Mouse (Mus musculus): ENCODE measurements around the gene Llph. TPM values are rescaled to one million over a fixed set of nuclear protein-coding genes. Genes with fewer than 3 reads are reported as not detected.

Gene Llph
- polyA plus RNA-seq, 1 experiment, result 40.0 TPM

- no peaks in the 10 kb centered on the region for H3K79me3 ChIP-seq (ENCODE audit: low read depth)
- H3K27me3 ChIP-seq (ENCODE audit: control insufficient read depth, insufficient read depth, insufficient read length), result peaks cover 4% of the 10 kb centered on the region
- no peak overlapping the region for H3ac ChIP-seq (ENCODE audit: control insufficient read depth, insufficient read length, low read depth)
- H3K36me3 ChIP-seq (ENCODE audit: control insufficient read depth, insufficient read depth), result no peaks in the 10 kb centered on the region
- no peak overlapping the region for H3K4me3 ChIP-seq (ENCODE audit: insufficient read depth, poor library complexity, severe bottlenecking)
- TF ChIP-seq MYOD1 (IDR thresholded peaks at IDR 0.05; ENCODE audit: control insufficient read depth, insufficient read length, low read depth) (no peak), USF1 (IDR thresholded peaks at IDR 0.05; ENCODE audit: low read depth) (no peak), CEBPB (IDR thresholded peaks at IDR 0.05; ENCODE audit: low read depth) (no peak), MAX (IDR thresholded peaks at IDR 0.05) (no peak), MYOG (IDR thresholded peaks at IDR 0.05; ENCODE audit: control insufficient read depth, extremely low read depth, insufficient read length) (no peak), FOSL1 (IDR thresholded peaks at IDR 0.05; ENCODE audit: insufficient read depth, low read length, poor library complexity, severe bottlenecking) (no peak), CTCF (IDR thresholded peaks at IDR 0.05; ENCODE audit: control insufficient read depth, insufficient read depth, insufficient read length) (no peak)
- H3K79me2 ChIP-seq (ENCODE audit: control insufficient read depth, insufficient read depth), result no peaks in the 10 kb centered on the region
These were observed 43.9 kb downstream of the Llph start for GRCm38 (mm10) chr10:120270777-120271176.

GRCm38 (mm10) chr10:120271318-120271717, 44.4 kb downstream of the Llph start:
- Histone ChIP-seq H3K27me3 (ENCODE audit: control insufficient read depth, insufficient read depth, insufficient read length) (peaks cover 4% of the 10 kb centered on the region), H3K79me2 (ENCODE audit: control insufficient read depth, insufficient read depth) (no peaks in the 10 kb centered on the region), H3ac (ENCODE audit: control insufficient read depth, insufficient read length, low read depth) (no peak overlapping the region), H3K4me3 (ENCODE audit: insufficient read depth, poor library complexity, severe bottlenecking) (no peak overlapping the region), H3K79me3 (ENCODE audit: low read depth) (no peaks in the 10 kb centered on the region), H3K36me3 (ENCODE audit: control insufficient read depth, insufficient read depth) (no peaks in the 10 kb centered on the region)
- TF ChIP-seq MAX (IDR thresholded peaks at IDR 0.05), result no peak
- TF ChIP-seq FOSL1 (IDR thresholded peaks at IDR 0.05; ENCODE audit: insufficient read depth, low read length, poor library complexity, severe bottlenecking), result no peak
- TF ChIP-seq MYOG (IDR thresholded peaks at IDR 0.05; ENCODE audit: control insufficient read depth, extremely low read depth, insufficient read length), result no peak
- TF ChIP-seq USF1 (IDR thresholded peaks at IDR 0.05; ENCODE audit: low read depth), result no peak
- TF ChIP-seq CEBPB (IDR thresholded peaks at IDR 0.05; ENCODE audit: low read depth), result no peak

GRCm38 (mm10) chr10:120271879-120272269, 45.0 kb downstream of the Llph start:
- H3K4me3 ChIP-seq (ENCODE audit: insufficient read depth, poor library complexity, severe bottlenecking), result no peak overlapping the region
- H3ac ChIP-seq (ENCODE audit: control insufficient read depth, insufficient read length, low read depth), result no peak overlapping the region
- no peaks in the 10 kb centered on the region for H3K79me2 ChIP-seq (ENCODE audit: control insufficient read depth, insufficient read depth)
- no peak for TF ChIP-seq CTCF (IDR thresholded peaks at IDR 0.05; ENCODE audit: control insufficient read depth, insufficient read depth, insufficient read length)
- no peak for TF ChIP-seq MYOD1 (IDR thresholded peaks at IDR 0.05; ENCODE audit: control insufficient read depth, insufficient read length, low read depth)
- TF ChIP-seq FOSL1 (IDR thresholded peaks at IDR 0.05; ENCODE audit: insufficient read depth, low read length, poor library complexity, severe bottlenecking), result no peak
- TF ChIP-seq MYOG (IDR thresholded peaks at IDR 0.05; ENCODE audit: control insufficient read depth, extremely low read depth, insufficient read length), result no peak
- no peak for TF ChIP-seq MAX (IDR thresholded peaks at IDR 0.05)
- no peak for TF ChIP-seq CEBPB (IDR thresholded peaks at IDR 0.05; ENCODE audit: low read depth)
- no peak for TF ChIP-seq USF1 (IDR thresholded peaks at IDR 0.05; ENCODE audit: low read depth)
- H3K79me3 ChIP-seq (ENCODE audit: low read depth), result no peaks in the 10 kb centered on the region
- no peaks in the 10 kb centered on the region for H3K36me3 ChIP-seq (ENCODE audit: control insufficient read depth, insufficient read depth)
- H3K27me3 ChIP-seq (ENCODE audit: control insufficient read depth, insufficient read depth, insufficient read length), result peaks cover 6% of the 10 kb centered on the region

- H3ac ChIP-seq (ENCODE audit: control insufficient read depth, insufficient read length, low read depth), result no peak overlapping the region
- H3K79me3 ChIP-seq (ENCODE audit: low read depth), result no peaks in the 10 kb centered on the region
- TF ChIP-seq CTCF (IDR thresholded peaks at IDR 0.05; ENCODE audit: control insufficient read depth, insufficient read depth, insufficient read length) (no peak), USF1 (IDR thresholded peaks at IDR 0.05; ENCODE audit: low read depth) (no peak), MYOD1 (IDR thresholded peaks at IDR 0.05; ENCODE audit: control insufficient read depth, insufficient read length, low read depth) (no peak), FOSL1 (IDR thresholded peaks at IDR 0.05; ENCODE audit: insufficient read depth, low read length, poor library complexity, severe bottlenecking) (no peak), MAX (IDR thresholded peaks at IDR 0.05) (no peak), CEBPB (IDR thresholded peaks at IDR 0.05; ENCODE audit: low read depth) (no peak), MYOG (IDR thresholded peaks at IDR 0.05; ENCODE audit: control insufficient read depth, extremely low read depth, insufficient read length) (no peak)
- no peaks in the 10 kb centered on the region for H3K79me2 ChIP-seq (ENCODE audit: control insufficient read depth, insufficient read depth)
- no peaks in the 10 kb centered on the region for H3K36me3 ChIP-seq (ENCODE audit: control insufficient read depth, insufficient read depth)
- peaks cover 7% of the 10 kb centered on the region for H3K27me3 ChIP-seq (ENCODE audit: control insufficient read depth, insufficient read depth, insufficient read length)
- H3K4me3 ChIP-seq (ENCODE audit: insufficient read depth, poor library complexity, severe bottlenecking), result no peak overlapping the region
These were observed 45.5 kb downstream of the Llph start for GRCm38 (mm10) chr10:120272270-120272883.

GRCm38 (mm10) chr10:120273335-120273734, 46.5 kb downstream of the Llph start:
- Histone ChIP-seq H3K4me3 (ENCODE audit: insufficient read depth, poor library complexity, severe bottlenecking) (no peak overlapping the region), H3K36me3 (ENCODE audit: control insufficient read depth, insufficient read depth) (no peaks in the 10 kb centered on the region), H3K27me3 (ENCODE audit: control insufficient read depth, insufficient read depth, insufficient read length) (peaks cover 7% of the 10 kb centered on the region), H3K79me2 (ENCODE audit: control insufficient read depth, insufficient read depth) (no peaks in the 10 kb centered on the region), H3ac (ENCODE audit: control insufficient read depth, insufficient read length, low read depth) (no peak overlapping the region), H3K79me3 (ENCODE audit: low read depth) (no peaks in the 10 kb centered on the region)
- TF ChIP-seq MYOD1 (IDR thresholded peaks at IDR 0.05; ENCODE audit: control insufficient read depth, insufficient read length, low read depth), result no peak
- TF ChIP-seq MAX (IDR thresholded peaks at IDR 0.05), result no peak
- TF ChIP-seq FOSL1 (IDR thresholded peaks at IDR 0.05; ENCODE audit: insufficient read depth, low read length, poor library complexity, severe bottlenecking), result no peak
- TF ChIP-seq MYOG (IDR thresholded peaks at IDR 0.05; ENCODE audit: control insufficient read depth, extremely low read depth, insufficient read length), result no peak
- no peak for TF ChIP-seq CTCF (IDR thresholded peaks at IDR 0.05; ENCODE audit: control insufficient read depth, insufficient read depth, insufficient read length)
- no peak for TF ChIP-seq CEBPB (IDR thresholded peaks at IDR 0.05; ENCODE audit: low read depth)
- no peak for TF ChIP-seq USF1 (IDR thresholded peaks at IDR 0.05; ENCODE audit: low read depth)
